Mouse (Mus musculus): Measurements from ENCODE around the gene Usp3. TPM values are rescaled to one million over a fixed set of nuclear protein-coding genes. Genes with fewer than 3 reads are reported as not detected.
A peak's percentile ranks its signal among the peaks of the same experiment; 100 is the strongest.

Usp3 gene
- total and polyA plus RNA-seq, 3 experiments = 7.2 to 20.7 (median 20.6) TPM

GRCm38 (mm10) chr9:66514256-66514770, 78.6 kb downstream of the Usp3 start, which contains the start of gene Fbxl22:
Fbxl22 (minus strand) TSS chr9:66514593.
- peak within 1 kb of the TSS; percentile 77 for H3K4me3 ChIP-seq
- peak; percentile 62 to 64 for DNase-seq
- intact Hi-C loops (cut with DNase I) = loop anchor here (5.0 kb wide), 2 partner anchors 98 to 273 kb away; no protein-coding TSS in a partner anchor
- H3K27me3 ChIP-seq (ENCODE audit: control insufficient read depth, insufficient read depth, low read length) = no peaks in the 10 kb centered on the region
- peak within 1 kb of the TSS; percentile 65 for H3K9ac ChIP-seq (ENCODE audit: low read depth, low read length)
- no peaks in the 10 kb centered on the region; the same call in 1 of the 2 replicates for H3K36me3 ChIP-seq (ENCODE audit: control insufficient read depth, insufficient read depth, low read length)
- H3K27ac ChIP-seq = peak within 1 kb of the TSS; percentile 97
- 25% methylated on average over 17 of the region's 17 CpGs for WGBS
- H3K4me1 ChIP-seq (ENCODE audit: control insufficient read depth, insufficient read depth, low read length) = peaks cover 10% of the 10 kb centered on the region
- no peaks in the 10 kb centered on the region for H3K79me2 ChIP-seq (replicated peaks; ENCODE audit: control insufficient read depth, insufficient read depth, low read length)
- TF ChIP-seq CTCF (IDR thresholded peaks at IDR 0.05) (peak; percentile 79), POLR2A (IDR thresholded peaks at IDR 0.05; ENCODE audit: insufficient read depth, low read depth, low read length) (peak; percentile 41; the same call in 1 of the 2 replicates), EP300 (IDR thresholded peaks at IDR 0.05; ENCODE audit: insufficient read depth, low read depth, low read length) (no peak)

- no peaks in the 10 kb centered on the region; the same call in 1 of the 2 replicates for H3K36me3 ChIP-seq (ENCODE audit: control insufficient read depth, insufficient read depth, low read length)
- no peaks in the 10 kb centered on the region for H3K79me2 ChIP-seq (replicated peaks; ENCODE audit: control insufficient read depth, insufficient read depth, low read length)
- intact Hi-C loops (cut with DNase I) = loop anchor here (2.0 to 5.0 kb wide), 3 partner anchors 79 to 274 kb away; partner anchors contain the start of gene Usp3
- no peaks in the 10 kb centered on the region for H3K27me3 ChIP-seq (ENCODE audit: control insufficient read depth, insufficient read depth, low read length)
- peaks cover 10% of the 10 kb centered on the region for H3K4me1 ChIP-seq (ENCODE audit: control insufficient read depth, insufficient read depth, low read length)
- TF ChIP-seq CTCF (IDR thresholded peaks at IDR 0.05) (no peak), POLR2A (IDR thresholded peaks at IDR 0.05; ENCODE audit: insufficient read depth, low read depth, low read length) (no peak), EP300 (IDR thresholded peaks at IDR 0.05; ENCODE audit: insufficient read depth, low read depth, low read length) (no peak)
- WGBS = 56% methylated on average over 4 of the region's 4 CpGs
- peak overlapping the region; percentile 97 for H3K27ac ChIP-seq
- H3K4me3 ChIP-seq = peak overlapping the region; percentile 77
- peak in 1 of 2 experiments; percentile 34 for DNase-seq
- H3K9ac ChIP-seq (ENCODE audit: low read depth, low read length) = peak overlapping the region; percentile 65
Measured at GRCm38 (mm10) chr9:66513661-66514255, 79.2 kb downstream of the Usp3 start.

- Histone ChIP-seq H3K36me3 (ENCODE audit: control insufficient read depth, insufficient read depth, low read length) (no peaks in the 10 kb centered on the region; the same call in 1 of the 2 replicates), H3K27me3 (ENCODE audit: control insufficient read depth, insufficient read depth, low read length) (no peaks in the 10 kb centered on the region), H3K79me2 (replicated peaks; ENCODE audit: control insufficient read depth, insufficient read depth, low read length) (no peaks in the 10 kb centered on the region), H3K4me3 (peak overlapping the region; percentile 77), H3K4me1 (ENCODE audit: control insufficient read depth, insufficient read depth, low read length) (peaks cover 10% of the 10 kb centered on the region), H3K27ac (peak overlapping the region; percentile 97), H3K9ac (ENCODE audit: low read depth, low read length) (peak overlapping the region; percentile 65)
- 0 out of 2 replicates have a peak, but pooled peaks have one; percentile 40 for TF ChIP-seq EP300 (IDR thresholded peaks at IDR 0.05; ENCODE audit: insufficient read depth, low read depth, low read length)
- peak; percentile 49 for TF ChIP-seq CTCF (IDR thresholded peaks at IDR 0.05)
- TF ChIP-seq POLR2A (IDR thresholded peaks at IDR 0.05; ENCODE audit: insufficient read depth, low read depth, low read length) = peak; percentile 49; the same call in 1 of the 2 replicates
- intact Hi-C loops (cut with DNase I) = loop anchor here (2.0 to 5.0 kb wide), 3 partner anchors 80 to 274 kb away; partner anchors contain the start of gene Usp3
- peak in 1 of 2 experiments; percentile 41 for DNase-seq
Measured at GRCm38 (mm10) chr9:66513150-66513549, 79.8 kb downstream of the Usp3 start.

- peak overlapping the region; percentile 77 for H3K4me3 ChIP-seq
- peak overlapping the region; percentile 97 for H3K27ac ChIP-seq
- H3K9ac ChIP-seq (ENCODE audit: low read depth, low read length) = peak overlapping the region; percentile 76
- TF ChIP-seq EP300 (IDR thresholded peaks at IDR 0.05; ENCODE audit: insufficient read depth, low read depth, low read length) = peak; percentile 61
- TF ChIP-seq POLR2A (IDR thresholded peaks at IDR 0.05; ENCODE audit: insufficient read depth, low read depth, low read length) = peak; percentile 90
- no peak for TF ChIP-seq CTCF (IDR thresholded peaks at IDR 0.05)
- peaks cover 10% of the 10 kb centered on the region for H3K4me1 ChIP-seq (ENCODE audit: control insufficient read depth, insufficient read depth, low read length)
- intact Hi-C loops (cut with DNase I) = loop anchor here (2.0 to 5.0 kb wide), 3 partner anchors 80 to 275 kb away; partner anchors contain the start of gene Usp3
- no peaks in the 10 kb centered on the region for H3K79me2 ChIP-seq (replicated peaks; ENCODE audit: control insufficient read depth, insufficient read depth, low read length)
- no peaks in the 10 kb centered on the region for H3K36me3 ChIP-seq (ENCODE audit: control insufficient read depth, insufficient read depth, low read length)
- WGBS = 4% methylated on average over 8 of the region's 8 CpGs
- H3K27me3 ChIP-seq (ENCODE audit: control insufficient read depth, insufficient read depth, low read length) = no peaks in the 10 kb centered on the region
- DNase-seq = peak; percentile 84 to 88
Measured at GRCm38 (mm10) chr9:66512351-66512671, 80.6 kb downstream of the Usp3 start.

- peaks cover 10% of the 10 kb centered on the region for H3K4me1 ChIP-seq (ENCODE audit: control insufficient read depth, insufficient read depth, low read length)
- no peaks in the 10 kb centered on the region for H3K36me3 ChIP-seq (ENCODE audit: control insufficient read depth, insufficient read depth, low read length)
- H3K27me3 ChIP-seq (ENCODE audit: control insufficient read depth, insufficient read depth, low read length) = no peaks in the 10 kb centered on the region
- no peaks in the 10 kb centered on the region for H3K79me2 ChIP-seq (replicated peaks; ENCODE audit: control insufficient read depth, insufficient read depth, low read length)
- H3K4me3 ChIP-seq = peak overlapping the region; percentile 77
- WGBS = under 1% methylated on average over 78 of the region's 78 CpGs
- intact Hi-C loops (cut with DNase I) = loop anchor here (2.0 to 5.0 kb wide), 3 partner anchors 81 to 276 kb away; partner anchors contain the start of gene Usp3
- TF ChIP-seq EP300 (IDR thresholded peaks at IDR 0.05; ENCODE audit: insufficient read depth, low read depth, low read length) = peak; percentile 34; the same call in 1 of the 2 replicates
- peak; percentile 79; the same call in 1 of the 2 replicates for TF ChIP-seq POLR2A (IDR thresholded peaks at IDR 0.05; ENCODE audit: insufficient read depth, low read depth, low read length)
- no peak for TF ChIP-seq CTCF (IDR thresholded peaks at IDR 0.05)
- peak overlapping the region; percentile 97 for H3K27ac ChIP-seq
- peak overlapping the region; percentile 76 for H3K9ac ChIP-seq (ENCODE audit: low read depth, low read length)
- peak; percentile 94 to 97 for DNase-seq
Measured at GRCm38 (mm10) chr9:66511580-66512350, 81.2 kb downstream of the Usp3 start.
